Mouse (Mus musculus) left cerebral cortex, postnatal 14 days (tissue): ENCODE data around the gene Papln. TPM values are rescaled to one million over a fixed set of nuclear protein-coding genes. Genes with fewer than 3 reads are reported as not detected.

Experiments
- DNase-seq, 2 experiments: peaks; one replicate each; pipeline ENCODE4 v3.0.0; 2021 to 2022; ENCODE audit warnings: low spot score in 2 of 2, mixed read lengths in 1 of 2
- intact Hi-C: fragments of 180-260 bp; cut with DNase I; formaldehyde crosslinking; loops from one replicate; pipeline ENCODE4 v1.15.1; 2025
- long read RNA-seq, 2 experiments: library from polyadenylated mRNA; stranded (forward); transcript quantifications; one replicate each; pipeline ENCODE4 v2.0.0; 2021
- total RNA-seq, 2 experiments: library from RNA; stranded (reverse); gene quantifications; 2 replicates each; pipeline ENCODE4 v1.2.3; 2021

Gene Papln
- 10 to 100 TPM; 14.4 TPM for total RNA-seq
- long read RNA-seq, experiment 1, partial matches to known transcripts: 4 of 4 reads
- long read RNA-seq, experiment 1, other reads (novel, unspliced or antisense): 0 of 4 reads
- long read RNA-seq, experiment 2, partial matches to known transcripts: 3 of 4 reads
- long read RNA-seq, experiment 2, other reads (novel, unspliced or antisense): 1 of 4 reads

DNA sequence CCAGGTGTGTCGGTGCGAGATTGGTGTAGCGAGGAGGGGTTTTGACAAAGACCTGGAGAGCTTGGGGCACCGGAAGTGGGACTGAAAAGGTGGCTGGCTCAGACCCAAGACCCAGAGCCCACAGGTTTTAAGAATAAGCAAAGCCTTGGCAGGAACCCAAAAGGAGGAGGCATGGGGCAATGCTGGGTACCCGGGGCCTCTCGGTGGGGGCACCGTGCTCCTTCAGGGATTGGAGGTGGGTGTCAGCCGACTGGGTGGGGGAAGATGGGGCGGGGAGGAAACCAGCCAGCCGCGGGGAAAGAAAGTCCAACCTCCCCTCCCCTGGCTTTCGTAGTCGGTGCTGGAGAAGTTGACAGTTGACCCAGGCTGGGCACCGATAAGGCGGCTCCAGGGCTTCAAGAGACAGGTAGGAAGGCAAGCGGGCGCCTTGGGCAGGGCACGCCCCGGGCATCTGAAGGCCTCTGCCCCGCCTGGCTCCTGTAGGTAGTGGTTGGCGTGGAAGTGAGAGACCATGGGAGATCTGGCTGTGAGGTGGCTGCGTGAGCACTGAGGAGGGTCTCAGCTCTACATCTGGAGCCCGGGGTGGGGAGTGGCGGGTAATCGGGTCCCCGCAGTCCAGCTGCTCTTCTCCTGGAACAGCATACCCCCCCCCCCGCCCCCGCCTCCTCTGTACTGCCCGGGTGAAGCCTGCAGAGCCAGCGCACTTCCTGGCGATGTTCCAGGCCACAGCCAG is at the start of gene Papln:
Gene Papln, plus strand, starts transcription at position 324 of the 733 bp plus-strand sequence.
- intact Hi-C loops: no loop called here
- DNase-seq: peak in 1 of 2 experiments; percentile 35

DNA sequence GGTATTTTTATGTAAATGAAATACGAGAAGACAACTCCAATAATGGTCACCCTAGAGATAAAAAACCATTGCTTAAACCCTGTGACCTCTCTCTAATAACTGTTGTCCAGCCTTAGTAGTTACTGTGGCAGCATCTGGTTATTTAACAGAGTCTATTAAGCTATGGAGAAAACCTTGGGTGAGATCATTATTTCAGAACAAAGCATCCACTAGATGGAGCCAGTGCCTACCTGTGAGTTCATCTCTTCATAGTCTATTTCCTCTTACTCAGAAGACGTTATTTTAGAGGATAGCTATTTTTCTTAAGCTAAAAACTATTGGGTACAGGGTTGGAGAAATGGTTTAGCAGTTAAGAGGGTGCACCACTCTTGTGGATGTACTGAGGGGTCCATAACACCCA is 49.7 kb upstream of the Papln start:
- intact Hi-C loops: loop anchor here (2.0 to 10.0 kb wide), 3 partner anchors 57 to 341 kb away; partner anchors contain the start of genes Acot3 and Riox1

DNA sequence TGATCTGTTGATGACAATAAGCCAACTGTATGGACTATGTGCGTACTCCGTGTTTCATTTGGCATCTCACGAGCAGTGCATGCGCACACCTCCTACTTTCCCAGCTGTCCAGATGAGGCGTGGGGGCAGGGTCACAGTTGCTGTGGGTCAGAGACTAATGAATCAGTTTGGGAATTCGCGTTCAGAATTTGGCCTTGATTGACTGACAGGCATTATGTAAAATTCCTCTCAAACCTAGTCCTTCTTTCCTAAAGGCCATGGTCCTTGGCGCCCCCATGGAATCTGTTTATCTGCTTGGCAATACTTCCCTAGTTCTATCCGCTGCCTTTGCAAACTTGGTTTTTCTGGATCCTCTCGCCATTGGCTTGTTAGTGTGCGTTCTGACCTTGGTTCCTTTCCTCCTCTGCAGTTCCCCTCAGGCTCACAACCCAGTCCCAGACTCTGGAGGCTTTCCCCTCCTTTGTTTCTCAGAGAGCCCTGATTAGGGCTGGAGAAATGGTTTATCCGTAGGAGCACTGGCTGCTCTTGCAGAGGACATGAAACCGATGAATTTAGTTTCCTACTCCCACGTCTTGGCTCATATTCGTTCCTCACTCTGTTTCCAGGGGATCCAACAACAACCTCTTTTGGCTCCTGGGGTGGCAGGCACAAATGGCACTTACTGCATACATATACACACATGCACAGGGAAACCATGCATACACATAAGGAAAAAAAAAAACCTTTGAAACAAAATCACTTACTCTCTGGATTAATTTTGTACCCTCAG is 46.8 kb upstream of the Papln start:
- DNase-seq: peak; percentile 27 to 61
- intact Hi-C loops: loop anchor here (10.0 kb wide), 2 partner anchors 238 to 338 kb away; partner anchors contain the start of genes Acot3 and Riox1

More for the DNA sequence above, 49.7 kb upstream of the Papln start:
- DNase-seq: peak; percentile 77 to 89

DNA sequence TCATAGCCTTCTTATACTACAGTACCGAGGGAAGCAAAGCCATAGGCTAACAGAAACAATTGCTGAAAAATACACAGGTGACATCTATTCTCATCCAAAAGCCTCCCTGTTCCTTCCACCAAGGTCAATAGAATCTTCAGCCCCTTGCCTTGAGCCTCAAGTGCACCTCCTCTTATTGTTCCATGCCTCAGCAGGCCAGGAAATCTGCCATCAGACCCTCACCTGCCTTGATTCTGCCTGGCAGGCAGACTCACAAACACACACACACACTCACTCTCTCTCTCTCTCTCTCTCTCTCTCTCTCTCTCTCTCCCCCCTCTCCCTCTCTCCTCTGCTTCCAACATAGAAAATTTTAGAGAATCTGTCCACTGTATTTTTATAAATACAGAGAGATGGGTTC is 44.0 kb upstream of the Papln start:
- DNase-seq: no peak
- intact Hi-C loops: loop anchor here (10.0 kb wide), 2 partner anchors 235 to 335 kb away; partner anchors contain the start of genes Acot3 and Riox1

DNA sequence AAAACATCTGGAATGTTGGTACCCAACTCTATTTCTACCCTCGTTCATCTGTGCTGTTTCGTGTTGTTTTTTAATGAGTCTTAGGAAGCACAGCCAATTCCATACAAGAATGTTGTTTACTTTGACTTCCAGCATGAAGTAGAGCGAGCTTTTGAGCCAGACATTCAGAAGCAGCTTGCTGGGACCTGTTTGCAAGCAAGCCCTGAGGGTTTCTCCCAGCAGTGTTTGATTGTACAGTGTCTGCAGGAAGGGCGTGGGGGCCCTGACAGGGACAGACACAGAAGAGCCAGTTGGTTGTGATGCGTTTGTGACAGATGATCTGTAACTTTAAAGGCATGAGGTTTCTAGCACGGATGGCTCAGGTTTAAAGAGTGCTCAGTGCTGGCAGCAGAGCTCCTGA is 42.2 kb upstream of the Papln start:
- intact Hi-C loops: no loop called here

DNA sequence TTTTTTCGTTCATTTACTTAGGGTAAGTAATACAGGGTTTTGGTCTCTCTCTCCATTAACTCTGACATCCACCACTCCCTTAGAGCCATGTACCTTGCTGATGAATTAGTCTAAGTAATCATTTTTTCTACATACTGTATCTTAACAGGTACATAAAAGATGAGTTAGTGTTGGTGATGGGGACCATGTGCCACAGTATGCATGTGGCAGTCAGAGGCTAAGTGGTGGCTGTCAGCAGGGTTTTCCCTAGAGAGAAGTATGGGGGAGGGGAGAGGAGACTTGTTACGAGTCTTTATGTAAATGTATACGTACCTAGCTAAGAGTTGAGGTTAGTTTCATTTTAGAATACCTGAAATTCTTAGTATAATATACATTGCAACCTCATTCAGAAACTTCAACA is 40.4 kb upstream of the Papln start:
- DNase-seq: no peak
- intact Hi-C loops: no loop called here

More for the DNA sequence above, 42.2 kb upstream of the Papln start:
- no peak for DNase-seq

DNA sequence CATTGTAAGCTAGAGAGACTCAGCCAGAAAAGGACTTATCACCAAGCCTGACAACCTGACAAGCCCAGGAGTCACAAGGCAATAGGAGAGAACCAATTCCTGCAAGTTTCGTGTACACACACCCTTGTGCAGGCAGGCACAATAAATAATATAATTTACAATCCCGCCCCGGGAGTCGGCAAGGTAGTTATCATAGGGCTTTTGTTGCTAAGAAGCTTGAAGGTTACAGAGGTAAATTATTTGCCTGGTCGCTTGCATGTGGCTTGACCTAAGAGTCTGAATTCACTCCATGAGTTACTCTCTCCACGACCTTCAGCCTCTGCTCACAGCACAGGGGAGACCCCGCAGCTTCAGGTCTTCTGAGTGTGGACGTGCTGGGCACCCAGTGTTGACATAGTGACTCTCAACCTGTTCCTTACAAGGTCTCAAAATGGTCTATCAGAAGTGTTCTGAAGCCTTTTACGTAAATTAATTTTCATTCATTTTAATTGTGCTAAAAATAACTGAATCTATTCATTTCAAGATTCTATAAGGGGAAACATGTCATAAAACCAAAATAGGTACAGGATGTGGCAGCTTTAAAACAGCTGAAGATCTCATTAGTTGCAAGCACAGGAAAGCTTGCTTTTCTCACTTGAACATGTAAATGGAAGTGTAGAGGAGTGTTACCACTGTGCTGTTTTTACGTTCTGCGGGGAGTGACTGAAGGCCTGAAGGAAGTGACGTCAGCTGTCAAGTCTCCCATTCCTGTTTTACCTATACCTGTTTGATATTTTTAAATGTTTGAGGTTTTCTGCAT is 36.7 kb upstream of the Papln start:
- intact Hi-C loops: no loop called here
- peak in 1 of 2 experiments; percentile 15 for DNase-seq

DNA sequence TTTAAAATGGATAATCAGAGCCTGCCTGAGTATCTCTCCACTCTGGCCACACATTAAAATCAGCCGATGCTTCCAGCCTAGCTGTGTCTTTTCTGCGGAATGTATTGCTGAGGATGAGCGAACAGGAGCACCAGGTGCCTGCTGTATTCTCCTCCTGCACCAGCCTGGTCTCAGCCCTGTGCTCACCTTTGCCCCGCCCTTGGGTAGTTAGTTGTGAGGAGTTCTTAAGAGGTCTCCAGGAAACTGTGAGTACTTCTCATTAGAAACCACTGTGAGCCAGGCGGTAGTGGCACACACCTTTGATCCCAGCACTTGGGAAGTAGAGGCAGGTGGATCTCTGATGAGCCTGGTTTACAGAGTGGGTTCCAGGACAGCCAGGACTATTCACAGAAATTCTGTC is 31.2 kb upstream of the Papln start:
- DNase-seq: no peak
- intact Hi-C loops: no loop called here

DNA sequence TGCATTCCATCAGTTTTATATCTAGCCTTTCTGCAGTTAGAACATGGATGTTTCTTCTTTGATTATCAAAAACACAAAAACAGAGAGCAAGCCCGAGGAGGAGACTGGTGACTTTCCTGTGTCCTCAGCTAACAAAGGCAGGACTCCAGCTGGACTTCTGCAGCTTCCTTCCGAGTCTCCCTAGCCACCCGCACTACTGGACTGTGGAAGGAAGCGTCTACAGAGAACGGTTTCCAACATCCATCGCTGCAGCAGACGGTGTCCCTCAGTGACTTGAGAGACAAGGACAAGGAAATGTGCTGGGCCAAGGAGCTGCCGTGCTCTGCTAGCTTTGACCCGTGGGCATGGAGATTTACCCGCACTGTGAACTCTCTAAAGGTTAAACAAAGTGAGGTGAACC is 29.4 kb upstream of the Papln start:
- intact Hi-C loops: no loop called here
- no peak for DNase-seq

DNA sequence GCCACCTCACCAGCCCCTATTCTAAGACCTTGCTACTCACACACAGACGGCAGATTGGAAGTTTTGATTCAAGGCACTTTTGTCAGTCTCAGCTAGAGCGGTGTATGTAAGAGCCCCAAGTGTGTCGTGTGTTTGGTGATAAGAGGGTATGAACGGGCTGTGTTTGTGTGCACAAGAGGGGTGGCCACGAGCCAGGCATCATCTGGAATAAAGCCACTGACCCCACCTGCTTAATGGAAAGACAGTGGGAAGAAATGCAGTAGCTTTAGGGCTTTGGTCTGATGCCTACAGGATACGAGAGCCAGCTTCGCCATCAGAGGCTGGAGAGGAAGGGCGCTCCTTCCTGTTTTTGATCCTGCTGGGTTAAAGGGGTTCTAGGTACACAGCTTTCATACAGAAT is 27.2 kb upstream of the Papln start:
- intact Hi-C loops: no loop called here
- no peak for DNase-seq

DNA sequence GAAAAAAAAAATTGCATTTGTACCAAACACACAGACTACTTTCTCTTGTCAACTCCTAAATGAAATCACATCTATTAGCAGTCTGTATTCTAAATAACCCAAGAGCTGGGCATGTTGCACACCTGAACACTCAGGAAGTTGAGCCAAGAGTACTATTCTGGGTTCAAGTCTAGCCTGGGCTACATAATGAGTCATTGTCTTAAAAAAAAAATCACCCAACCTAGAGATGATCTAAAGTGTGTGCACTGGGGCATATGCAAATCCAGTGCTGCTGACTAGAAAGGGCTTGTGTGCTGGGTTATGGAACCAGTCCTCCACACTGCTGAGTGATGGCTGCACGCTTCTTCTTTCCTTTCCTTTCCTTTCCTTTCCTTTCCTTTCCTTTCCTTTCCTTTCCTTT is 24.8 kb upstream of the Papln start:
- intact Hi-C loops: no loop called here
- DNase-seq: no peak

DNA sequence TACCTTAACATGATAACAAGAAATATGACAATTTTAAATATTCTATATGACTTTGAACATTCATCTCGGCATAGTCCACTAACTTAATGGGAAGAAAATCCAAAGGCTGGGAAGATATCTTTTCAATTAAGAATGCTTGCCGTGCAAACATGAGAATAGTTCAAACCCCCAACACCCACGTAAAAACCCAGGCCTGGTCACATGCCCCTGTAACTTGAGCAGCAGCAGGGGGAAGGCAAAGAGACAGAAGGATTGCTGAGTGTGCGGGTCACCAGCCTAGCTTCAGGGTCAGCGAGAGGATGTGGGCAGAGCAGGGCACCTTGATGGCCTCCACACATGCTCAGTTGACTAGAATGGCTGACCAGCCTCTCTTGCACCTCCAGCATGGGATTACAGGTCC is 21.7 kb upstream of the Papln start:
- intact Hi-C loops: no loop called here
- no peak for DNase-seq

DNA sequence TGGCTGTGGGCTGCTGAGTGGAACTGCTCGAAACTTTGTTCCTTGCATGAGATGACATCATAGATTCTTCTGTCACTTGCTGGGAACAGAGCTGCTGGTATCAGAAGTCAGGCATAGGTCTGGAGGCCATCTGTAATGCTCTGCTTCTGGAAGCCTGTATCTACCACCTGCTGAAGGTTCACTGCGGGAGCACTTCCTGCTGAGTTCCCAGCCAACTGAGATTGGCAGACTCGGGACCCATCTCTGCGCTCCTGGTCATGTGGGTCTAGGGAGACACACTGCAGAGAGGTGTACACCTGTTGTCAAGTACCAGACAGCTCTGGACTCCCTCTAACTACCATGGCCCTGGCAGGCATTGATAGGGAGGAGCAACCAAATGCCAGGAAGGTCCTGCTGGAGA is 20.6 kb upstream of the Papln start:
- intact Hi-C loops: no loop called here
- DNase-seq: no peak

DNA sequence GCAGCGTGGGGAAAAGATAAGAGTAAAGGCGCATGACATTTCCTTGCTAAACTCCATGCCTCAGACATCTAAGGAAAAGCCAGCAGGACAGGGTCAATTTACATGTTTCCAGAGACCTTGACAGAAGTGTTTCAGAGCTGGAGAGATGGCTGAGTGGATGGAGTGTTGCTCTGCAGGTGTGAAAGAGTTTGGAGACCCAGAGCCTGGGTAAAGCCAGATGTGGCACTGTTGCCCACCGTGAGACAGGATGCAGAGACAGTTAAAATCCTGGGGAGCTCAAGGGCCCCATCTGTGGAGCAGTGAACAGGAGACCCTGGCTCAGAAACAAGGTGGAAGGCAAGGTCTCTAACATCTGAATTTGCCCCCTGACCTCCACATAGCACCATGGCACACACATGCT is 19.7 kb upstream of the Papln start:
- no peak for DNase-seq
- intact Hi-C loops: no loop called here

DNA sequence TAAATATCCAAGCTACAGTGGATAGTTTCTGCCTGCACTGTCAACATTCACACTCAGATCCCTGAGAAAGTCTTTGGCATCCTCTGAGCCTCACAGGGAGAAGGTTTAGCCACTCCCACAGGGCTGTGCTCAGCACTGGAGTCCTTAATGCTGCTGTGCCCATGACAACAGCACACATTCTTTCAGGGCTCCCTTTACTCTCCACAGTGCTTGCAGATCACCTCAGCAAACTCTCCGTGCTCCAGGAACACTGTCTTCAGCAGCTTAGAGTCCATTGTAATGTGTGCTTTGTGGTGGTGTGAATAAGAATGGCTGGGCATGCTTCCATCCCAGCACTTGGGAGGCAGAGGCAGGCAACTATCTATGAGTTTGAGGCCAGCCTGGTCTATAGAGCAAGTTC is 14.2 kb upstream of the Papln start:
- DNase-seq: no peak
- intact Hi-C loops: no loop called here

DNA sequence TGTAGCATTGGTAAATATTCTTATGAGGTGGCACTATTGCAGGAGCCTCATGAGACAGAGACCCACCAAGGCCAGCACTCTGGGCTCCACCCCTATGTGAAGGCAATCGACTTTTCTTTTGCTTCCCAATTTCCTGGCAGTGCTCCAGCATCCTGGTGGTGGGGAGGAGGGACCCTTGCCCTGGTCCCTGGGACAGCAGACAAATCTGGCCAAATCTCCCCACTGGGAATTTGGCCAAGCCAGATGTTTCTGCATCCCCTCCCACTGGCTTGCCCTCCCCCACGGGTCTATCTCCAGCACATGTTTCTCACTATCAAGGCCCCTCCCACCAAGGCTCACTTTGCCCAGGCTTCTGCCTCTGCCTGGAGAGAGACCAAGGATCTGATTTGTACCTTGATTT is 10.9 kb upstream of the Papln start:
- intact Hi-C loops: no loop called here
- DNase-seq: no peak

DNA sequence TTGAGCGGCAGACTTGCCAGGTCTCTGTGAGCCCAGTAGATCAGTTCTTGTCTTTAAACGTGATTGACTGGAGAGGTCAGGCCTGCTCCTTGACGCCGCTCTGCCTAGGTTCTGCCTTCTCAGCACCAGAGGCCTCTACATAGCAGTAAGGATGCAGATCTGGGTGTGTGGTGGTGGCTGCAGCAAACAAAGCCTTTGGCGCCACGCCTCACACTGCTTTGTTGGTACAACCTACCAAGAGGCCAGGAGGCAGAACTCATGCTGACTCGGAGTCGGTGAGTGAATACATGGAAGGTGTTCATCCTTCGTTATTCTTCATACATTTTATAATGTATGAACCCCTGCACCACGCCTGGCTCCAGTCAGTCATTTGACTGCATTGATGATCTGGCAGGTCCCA is 4.7 kb upstream of the Papln start:
- intact Hi-C loops: no loop called here
- DNase-seq: no peak

DNA sequence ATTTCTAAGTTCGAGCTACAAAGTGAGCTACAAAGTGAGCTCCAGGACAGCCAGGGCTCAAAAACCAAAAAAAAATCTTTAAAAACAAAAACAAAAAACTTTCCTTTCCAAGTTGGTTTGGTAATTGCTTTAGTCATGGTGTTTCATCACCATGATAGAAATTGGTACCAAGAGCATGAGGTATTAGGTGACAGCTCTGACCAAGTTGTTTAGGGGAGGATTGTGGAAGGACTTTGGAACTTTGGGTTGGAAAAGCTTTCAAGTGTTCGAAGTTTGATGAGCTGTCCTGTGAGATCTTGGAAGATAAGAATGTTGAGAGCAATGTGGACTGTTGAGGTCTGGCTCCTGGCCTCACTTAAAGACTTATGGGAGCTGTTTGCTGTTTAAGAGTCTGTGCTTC is 3.2 kb upstream of the Papln start:
- intact Hi-C loops: no loop called here
- no peak for DNase-seq

DNA sequence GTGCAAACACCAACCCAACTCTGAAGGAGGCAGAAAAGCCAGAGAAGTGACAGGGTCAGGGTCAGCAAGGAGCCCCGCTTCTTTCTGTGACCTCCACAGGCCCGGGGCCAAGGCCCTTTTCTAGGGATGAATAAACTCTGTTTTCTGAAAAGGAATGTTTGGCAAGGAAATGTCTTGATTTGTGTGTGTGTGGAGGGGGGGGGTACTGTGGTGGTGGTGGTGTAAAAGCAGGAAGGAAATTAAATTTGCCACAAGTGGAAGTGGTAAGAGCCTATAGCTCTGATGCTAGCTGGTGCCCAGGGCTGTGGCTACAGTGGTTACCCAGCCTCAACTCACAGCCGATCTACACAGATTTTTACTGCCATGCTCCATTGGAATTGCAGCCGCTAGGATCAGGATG is 728 bp upstream of the Papln start:
- DNase-seq: no peak
- intact Hi-C loops: no loop called here

DNA sequence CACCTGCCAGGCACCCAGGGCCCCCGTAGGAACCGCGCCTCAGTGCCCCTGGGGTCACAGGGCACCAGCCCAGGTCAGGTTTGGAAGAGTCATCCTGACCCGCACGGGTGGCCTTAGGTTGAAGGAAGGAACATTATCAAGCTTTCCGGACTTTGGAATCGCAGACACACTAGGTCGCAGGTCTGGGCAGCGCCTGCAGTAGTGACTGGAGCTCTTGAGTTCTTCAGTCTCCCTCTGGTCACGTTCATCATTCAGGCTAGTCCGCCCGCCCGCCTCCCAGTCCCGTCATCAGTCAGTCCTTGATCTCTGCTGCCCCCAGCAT is 571 bp downstream of the Papln start:
- intact Hi-C loops: no loop called here
- DNase-seq: no peak
